Mouse (Mus musculus): ENCODE measurements around the gene Pck1. TPM values are rescaled to one million over a fixed set of nuclear protein-coding genes. Genes with fewer than 3 reads are reported as not detected.

Gene Pck1
- polyA plus RNA-seq, 1 experiment: not detected

- no peak for TF ChIP-seq POLR2A (IDR thresholded peaks at IDR 0.05; ENCODE audit: insufficient read depth, low read depth, low read length)
- no peak for TF ChIP-seq CTCF (IDR thresholded peaks at IDR 0.05; ENCODE audit: insufficient read depth, low read depth, low read length)
These were observed 6.1 kb upstream of the Pck1 start for GRCm38 (mm10) chr2:173146728-173147127.

GRCm38 (mm10) chr2:173148001-173148400 lies 4.8 kb upstream of the Pck1 start:
- Histone ChIP-seq H3K4me3 (ENCODE audit: insufficient read depth, low read depth, low read length) (no peak overlapping the region), H3K27ac (ENCODE audit: insufficient read depth, low read depth, low read length) (no peak overlapping the region), H3K4me1 (ENCODE audit: control insufficient read depth, insufficient read depth, low read length) (peaks cover 6% of the 10 kb centered on the region; the same call in 1 of the 2 replicates)
- TF ChIP-seq POLR2A (IDR thresholded peaks at IDR 0.05; ENCODE audit: insufficient read depth, low read depth, low read length): no peak
- TF ChIP-seq CTCF (IDR thresholded peaks at IDR 0.05; ENCODE audit: insufficient read depth, low read depth, low read length): no peak
- 96% methylated on average over 5 of the region's 5 CpGs for WGBS

More at GRCm38 (mm10) chr2:173146728-173147127, 6.1 kb upstream of the Pck1 start:
- H3K27ac ChIP-seq (ENCODE audit: insufficient read depth, low read depth, low read length): no peak overlapping the region
- 89% methylated on average over 6 of the region's 6 CpGs for WGBS
- peaks cover 6% of the 10 kb centered on the region; the same call in 1 of the 2 replicates for H3K4me1 ChIP-seq (ENCODE audit: control insufficient read depth, insufficient read depth, low read length)
- no peak overlapping the region for H3K4me3 ChIP-seq (ENCODE audit: insufficient read depth, low read depth, low read length)

- TF ChIP-seq POLR2A (IDR thresholded peaks at IDR 0.05; ENCODE audit: insufficient read depth, low read depth, low read length) (no peak), CTCF (IDR thresholded peaks at IDR 0.05; ENCODE audit: insufficient read depth, low read depth, low read length) (no peak)
- Histone ChIP-seq H3K4me1 (ENCODE audit: control insufficient read depth, insufficient read depth, low read length) (no peaks in the 10 kb centered on the region), H3K4me3 (ENCODE audit: insufficient read depth, low read depth, low read length) (no peak overlapping the region), H3K27ac (ENCODE audit: insufficient read depth, low read depth, low read length) (no peak overlapping the region)
- WGBS: 85% methylated on average over 5 of the region's 5 CpGs
These were observed 1.5 kb upstream of the Pck1 start for GRCm38 (mm10) chr2:173151352-173151751.

- TF ChIP-seq CTCF (IDR thresholded peaks at IDR 0.05; ENCODE audit: insufficient read depth, low read depth, low read length) (no peak), POLR2A (IDR thresholded peaks at IDR 0.05; ENCODE audit: insufficient read depth, low read depth, low read length) (no peak)
- Histone ChIP-seq H3K4me1 (ENCODE audit: control insufficient read depth, insufficient read depth, low read length) (no peaks in the 10 kb centered on the region), H3K4me3 (ENCODE audit: insufficient read depth, low read depth, low read length) (no peak overlapping the region), H3K27ac (ENCODE audit: insufficient read depth, low read depth, low read length) (no peak overlapping the region)
- 94% methylated on average over 7 of the region's 7 CpGs for WGBS
These were observed 1.0 kb upstream of the Pck1 start for GRCm38 (mm10) chr2:173151784-173152284.

- Histone ChIP-seq H3K4me3 (ENCODE audit: insufficient read depth, low read depth, low read length) (no peak overlapping the region), H3K4me1 (ENCODE audit: control insufficient read depth, insufficient read depth, low read length) (no peaks in the 10 kb centered on the region), H3K27ac (ENCODE audit: insufficient read depth, low read depth, low read length) (no peak overlapping the region)
- TF ChIP-seq POLR2A (IDR thresholded peaks at IDR 0.05; ENCODE audit: insufficient read depth, low read depth, low read length): no peak
- TF ChIP-seq CTCF (IDR thresholded peaks at IDR 0.05; ENCODE audit: insufficient read depth, low read depth, low read length): no peak
- WGBS: 92% methylated on average over 10 of the region's 10 CpGs
These were observed 418 bp downstream of the Pck1 start for GRCm38 (mm10) chr2:173153266-173153665.

- no peak for TF ChIP-seq CTCF (IDR thresholded peaks at IDR 0.05; ENCODE audit: insufficient read depth, low read depth, low read length)
- TF ChIP-seq POLR2A (IDR thresholded peaks at IDR 0.05; ENCODE audit: insufficient read depth, low read depth, low read length): no peak
- Histone ChIP-seq H3K27ac (ENCODE audit: insufficient read depth, low read depth, low read length) (no peak overlapping the region), H3K4me3 (ENCODE audit: insufficient read depth, low read depth, low read length) (no peak overlapping the region), H3K4me1 (ENCODE audit: control insufficient read depth, insufficient read depth, low read length) (no peaks in the 10 kb centered on the region)
- 95% methylated on average over 13 of the region's 13 CpGs for WGBS
These were observed 1.7 kb downstream of the Pck1 start for GRCm38 (mm10) chr2:173154513-173154912.

GRCm38 (mm10) chr2:173154962-173155361 lies 2.1 kb downstream of the Pck1 start:
- no peak for TF ChIP-seq CTCF (IDR thresholded peaks at IDR 0.05; ENCODE audit: insufficient read depth, low read depth, low read length)
- no peak for TF ChIP-seq POLR2A (IDR thresholded peaks at IDR 0.05; ENCODE audit: insufficient read depth, low read depth, low read length)
- Histone ChIP-seq H3K4me1 (ENCODE audit: control insufficient read depth, insufficient read depth, low read length) (no peaks in the 10 kb centered on the region), H3K27ac (ENCODE audit: insufficient read depth, low read depth, low read length) (no peak overlapping the region), H3K4me3 (ENCODE audit: insufficient read depth, low read depth, low read length) (no peak overlapping the region)
- WGBS: 95% methylated on average over 14 of the region's 14 CpGs

GRCm38 (mm10) chr2:173155907-173156306 lies 3.1 kb downstream of the Pck1 start:
- Histone ChIP-seq H3K4me1 (ENCODE audit: control insufficient read depth, insufficient read depth, low read length) (no peaks in the 10 kb centered on the region), H3K27ac (ENCODE audit: insufficient read depth, low read depth, low read length) (no peak overlapping the region), H3K4me3 (ENCODE audit: insufficient read depth, low read depth, low read length) (no peak overlapping the region)
- TF ChIP-seq CTCF (IDR thresholded peaks at IDR 0.05; ENCODE audit: insufficient read depth, low read depth, low read length) (no peak), POLR2A (IDR thresholded peaks at IDR 0.05; ENCODE audit: insufficient read depth, low read depth, low read length) (no peak)
- 96% methylated on average over 10 of the region's 10 CpGs for WGBS

GRCm38 (mm10) chr2:173156923-173157322 lies 4.1 kb downstream of the Pck1 start:
- H3K4me1 ChIP-seq (ENCODE audit: control insufficient read depth, insufficient read depth, low read length): no peaks in the 10 kb centered on the region
- no peak overlapping the region for H3K4me3 ChIP-seq (ENCODE audit: insufficient read depth, low read depth, low read length)
- no peak overlapping the region for H3K27ac ChIP-seq (ENCODE audit: insufficient read depth, low read depth, low read length)
- 88% methylated on average over 13 of the region's 13 CpGs for WGBS
- no peak for TF ChIP-seq POLR2A (IDR thresholded peaks at IDR 0.05; ENCODE audit: insufficient read depth, low read depth, low read length)
- no peak for TF ChIP-seq CTCF (IDR thresholded peaks at IDR 0.05; ENCODE audit: insufficient read depth, low read depth, low read length)

- WGBS: 78% methylated on average over 4 of the region's 4 CpGs
- Histone ChIP-seq H3K4me1 (ENCODE audit: control insufficient read depth, insufficient read depth, low read length) (no peaks in the 10 kb centered on the region), H3K4me3 (ENCODE audit: insufficient read depth, low read depth, low read length) (no peak overlapping the region), H3K27ac (ENCODE audit: insufficient read depth, low read depth, low read length) (no peak overlapping the region)
- TF ChIP-seq CTCF (IDR thresholded peaks at IDR 0.05; ENCODE audit: insufficient read depth, low read depth, low read length) (no peak), POLR2A (IDR thresholded peaks at IDR 0.05; ENCODE audit: insufficient read depth, low read depth, low read length) (no peak)
These were observed 4.5 kb downstream of the Pck1 start for GRCm38 (mm10) chr2:173157376-173157775.
